Mouse (Mus musculus): ENCODE results near the gene Fam155a. TPM values are rescaled to one million over a fixed set of nuclear protein-coding genes. Genes with fewer than 3 reads are reported as not detected.

The Fam155a gene
- polyA plus RNA-seq, 1 experiment = not detected

DNA sequence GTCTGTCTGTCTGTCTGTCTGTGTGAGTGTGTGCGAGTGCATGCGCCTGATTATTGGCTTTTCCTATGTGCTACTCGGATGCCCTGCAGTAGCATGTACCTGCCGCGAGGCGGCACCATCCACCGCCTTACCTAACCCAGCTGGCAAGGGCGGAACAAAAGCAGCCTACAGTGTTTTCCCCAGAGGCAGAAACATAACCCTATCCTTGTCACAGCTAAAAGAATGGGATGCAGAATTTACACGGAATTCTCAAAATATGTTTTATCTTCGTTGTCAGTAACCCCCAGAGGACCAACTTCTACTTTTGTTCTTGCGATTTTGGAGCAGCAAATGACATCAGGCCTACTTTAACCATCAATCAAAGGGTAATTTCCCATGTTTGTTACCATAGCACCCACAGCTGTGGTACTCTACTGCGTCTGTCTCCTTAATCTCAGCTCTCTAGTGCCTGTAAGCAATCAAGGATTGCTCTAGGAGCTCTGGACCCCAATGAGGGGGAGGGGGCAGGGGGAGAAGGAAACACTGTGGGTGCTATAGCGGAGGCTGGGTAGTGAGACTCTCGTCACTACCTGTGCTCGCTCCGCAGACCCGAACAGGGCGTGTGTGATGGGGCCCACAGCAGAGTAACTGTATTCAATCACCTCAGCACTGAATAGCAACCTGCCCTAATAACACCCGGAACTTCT, 543.0 kb downstream of the Fam155a start:
- no peak for TF ChIP-seq GATA1 (IDR thresholded peaks at IDR 0.05; ENCODE audit: low read length)

DNA sequence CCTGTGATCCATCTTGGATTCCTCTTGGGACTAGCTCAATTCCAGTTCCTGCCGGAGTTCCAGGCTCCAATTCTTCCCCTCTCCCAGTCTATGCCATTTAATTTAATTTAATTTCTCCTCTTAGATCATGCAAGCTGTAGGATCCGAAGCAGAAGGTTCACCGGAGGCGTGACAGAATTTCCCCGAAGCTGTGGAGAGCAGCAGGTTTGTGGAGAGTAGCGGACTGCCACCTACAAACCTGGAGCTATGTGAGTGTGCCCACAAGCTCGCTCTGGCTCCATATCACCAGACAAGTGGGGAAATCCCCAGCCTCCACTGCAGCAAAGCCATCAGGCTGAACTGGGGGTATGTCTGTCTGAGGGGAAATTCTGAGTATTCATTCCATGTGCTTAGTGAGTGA, 544.2 kb downstream of the Fam155a start:
- TF ChIP-seq GATA1 (IDR thresholded peaks at IDR 0.05; ENCODE audit: low read length) = no peak

DNA sequence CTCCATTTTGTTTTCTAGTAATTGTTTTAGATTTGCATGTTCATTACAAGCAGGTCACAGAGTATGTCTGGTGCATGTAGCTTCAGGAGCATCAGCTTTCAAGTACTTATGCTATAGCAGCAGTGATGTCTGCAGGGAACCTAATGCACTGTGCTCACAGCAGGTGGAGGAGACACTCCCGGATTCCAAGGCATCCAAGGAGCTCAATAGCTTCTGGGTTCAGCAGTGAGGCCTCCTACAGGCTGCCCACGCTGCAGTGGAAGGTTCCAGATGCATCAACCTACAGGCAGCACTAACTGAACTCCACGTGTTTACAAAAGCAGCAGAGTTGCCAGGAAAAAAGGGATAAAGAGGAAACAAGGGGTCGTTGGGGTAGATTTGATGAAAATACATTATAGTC, 559.2 kb downstream of the Fam155a start:
- no peak for TF ChIP-seq GATA1 (IDR thresholded peaks at IDR 0.05; ENCODE audit: low read length)

DNA sequence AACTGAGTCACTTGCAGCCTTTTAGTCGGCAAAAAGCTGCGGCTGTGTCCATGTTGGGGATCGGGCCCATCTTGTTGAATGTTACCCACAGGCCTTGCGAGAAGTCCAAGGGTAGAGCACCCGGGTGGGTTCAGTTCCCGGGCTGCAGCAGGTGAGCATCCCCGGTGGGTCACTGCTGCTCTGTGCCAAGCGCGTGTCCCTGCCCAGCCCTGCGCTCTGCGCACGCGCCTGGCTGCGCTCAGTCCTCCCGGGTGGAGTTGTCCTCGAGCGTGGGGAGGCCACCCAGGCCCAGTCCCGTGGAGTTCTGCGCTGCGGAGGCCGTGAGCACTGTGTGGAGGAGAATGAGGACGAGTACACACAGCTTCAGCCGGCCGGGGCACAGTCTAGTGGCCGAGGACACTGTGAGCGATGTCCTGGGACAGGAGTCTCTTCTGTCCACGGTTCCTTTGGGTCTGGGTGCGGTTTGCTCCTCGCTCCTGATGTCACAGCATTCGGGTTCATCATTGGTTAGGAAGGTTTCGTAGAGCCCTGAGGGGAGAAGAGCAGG, 563.4 kb downstream of the Fam155a start:
- TF ChIP-seq GATA1 (IDR thresholded peaks at IDR 0.05; ENCODE audit: low read length) = no peak

DNA sequence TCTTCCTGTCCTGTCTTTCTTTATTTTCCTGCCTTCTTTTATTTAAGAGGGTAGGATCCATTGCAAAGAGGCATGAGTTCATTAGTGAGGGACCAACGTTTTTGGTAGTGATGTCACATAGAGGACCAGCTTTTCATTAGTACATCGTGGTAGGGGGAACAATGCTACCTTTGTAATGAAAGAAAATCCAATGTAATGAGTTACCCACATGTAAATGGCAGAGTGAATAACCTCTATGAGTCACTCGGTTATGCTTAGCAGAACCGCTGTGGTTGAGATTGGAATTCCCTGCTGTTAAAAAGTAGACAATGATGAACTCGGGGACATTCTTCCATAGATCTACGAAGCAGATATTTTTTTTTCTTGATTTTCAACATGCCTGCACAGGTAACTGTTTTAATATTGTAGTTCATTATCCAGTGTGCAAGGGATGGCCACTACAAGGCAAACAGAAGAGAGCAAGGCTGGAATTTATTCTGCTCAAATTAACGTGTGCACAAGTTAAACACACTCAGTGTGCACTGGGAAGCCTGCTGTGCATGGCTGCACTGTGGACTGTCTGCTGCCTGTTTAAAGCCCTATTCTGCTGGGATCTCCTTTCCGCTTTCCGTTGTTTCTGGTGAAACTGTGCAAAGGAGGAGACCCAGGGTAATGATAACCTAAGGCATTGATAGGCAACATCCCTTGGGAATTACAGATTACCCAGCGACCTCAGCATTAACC, 566.5 kb downstream of the Fam155a start:
- TF ChIP-seq GATA1 (IDR thresholded peaks at IDR 0.05; ENCODE audit: low read length) = no peak

DNA sequence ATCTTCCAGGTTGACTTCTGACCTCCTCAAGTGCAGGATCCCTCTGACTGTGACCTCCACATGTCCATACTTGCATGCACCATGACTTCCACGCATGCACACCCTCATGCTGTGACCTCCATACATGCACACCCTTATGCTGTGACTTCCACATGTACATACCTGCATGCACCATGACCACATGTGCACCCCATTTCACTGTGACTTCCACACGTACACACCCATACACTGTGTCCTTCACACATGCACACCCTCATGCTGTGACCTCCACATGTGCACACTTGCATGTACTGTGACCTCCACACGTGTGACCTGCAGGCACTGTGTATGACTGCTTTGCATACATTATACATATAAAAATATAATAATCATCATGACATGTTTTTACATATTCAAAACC, 570.9 kb downstream of the Fam155a start:
- no peak for TF ChIP-seq GATA1 (IDR thresholded peaks at IDR 0.05; ENCODE audit: low read length)

DNA sequence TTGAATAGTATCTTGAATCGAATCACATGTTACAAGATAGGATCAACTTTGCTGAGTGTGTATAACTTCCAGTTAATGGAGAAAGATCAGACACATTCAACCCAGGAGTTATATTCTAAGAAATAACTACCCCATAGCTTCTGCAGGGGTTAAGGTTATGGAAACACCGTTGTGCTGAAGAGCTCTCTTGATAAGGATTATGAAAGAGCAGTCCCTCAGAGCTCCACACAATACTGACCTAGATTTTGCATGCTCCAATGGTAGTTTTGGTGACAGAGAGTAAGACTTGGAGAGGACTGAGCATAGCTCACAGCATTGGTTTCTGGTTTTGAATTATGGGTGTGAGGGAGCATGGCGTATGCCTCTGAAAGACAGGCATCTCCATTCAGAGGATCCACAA, 579.3 kb downstream of the Fam155a start:
- TF ChIP-seq GATA1 (IDR thresholded peaks at IDR 0.05; ENCODE audit: low read length) = no peak

DNA sequence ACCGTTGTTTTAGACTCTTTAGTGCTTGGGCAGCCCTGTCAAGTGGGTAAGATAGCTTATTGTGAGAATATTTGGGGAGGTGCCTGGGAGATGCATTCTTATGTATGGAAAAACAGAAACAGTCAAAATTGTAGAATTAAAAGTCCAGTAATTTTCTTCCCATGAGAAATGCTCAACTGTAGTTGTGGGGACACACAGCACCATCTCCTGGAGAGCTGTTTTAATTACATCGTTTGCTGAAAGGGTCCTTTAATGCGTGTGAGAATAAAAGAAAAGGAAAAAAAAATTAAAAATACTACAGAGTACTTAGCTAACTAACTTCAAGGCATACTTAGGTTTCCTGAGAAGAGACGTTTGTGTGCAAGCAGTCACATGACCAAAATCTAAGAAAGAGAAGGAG, 582.3 kb downstream of the Fam155a start:
- no peak for TF ChIP-seq GATA1 (IDR thresholded peaks at IDR 0.05; ENCODE audit: low read length)

DNA sequence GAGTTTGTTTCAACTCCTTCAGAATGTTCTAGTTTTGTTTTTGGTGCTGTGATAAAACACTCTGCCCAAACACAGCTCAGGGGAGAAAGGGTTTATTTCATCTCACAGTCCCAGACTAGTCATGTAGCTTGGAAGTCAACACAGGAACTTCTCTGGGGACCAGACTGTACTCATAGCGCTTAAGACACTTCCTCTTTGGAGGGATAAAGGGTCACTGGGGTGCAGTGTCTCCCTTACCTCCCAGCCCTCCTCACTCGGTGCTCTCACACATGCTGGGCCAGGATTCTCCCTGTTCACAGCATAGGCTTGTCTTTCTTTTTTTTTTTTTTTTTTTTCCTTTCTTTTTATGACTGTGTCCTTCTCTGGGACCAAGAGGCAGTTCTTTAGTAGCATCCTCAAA, 585.8 kb downstream of the Fam155a start:
- no peak for TF ChIP-seq GATA1 (IDR thresholded peaks at IDR 0.05; ENCODE audit: low read length)

DNA sequence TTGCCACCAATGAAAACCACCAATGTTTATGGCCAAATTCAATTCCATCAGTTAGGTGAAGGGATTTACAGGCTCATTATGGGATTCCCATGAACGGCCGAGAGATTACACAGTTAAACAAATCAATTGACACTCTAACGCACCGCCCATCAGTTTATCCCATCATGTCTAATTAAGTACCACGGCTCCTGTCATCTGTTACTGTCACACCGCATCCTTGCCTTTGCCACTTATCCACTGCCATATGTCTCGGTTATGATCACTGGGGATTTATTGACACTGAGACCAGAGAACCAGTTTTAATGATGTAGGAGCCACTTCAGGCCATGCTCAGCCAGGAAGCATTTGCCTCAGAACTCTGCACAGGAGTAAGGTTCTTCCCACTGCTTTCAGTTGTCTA, 588.5 kb downstream of the Fam155a start:
- no peak for TF ChIP-seq GATA1 (IDR thresholded peaks at IDR 0.05; ENCODE audit: low read length)

DNA sequence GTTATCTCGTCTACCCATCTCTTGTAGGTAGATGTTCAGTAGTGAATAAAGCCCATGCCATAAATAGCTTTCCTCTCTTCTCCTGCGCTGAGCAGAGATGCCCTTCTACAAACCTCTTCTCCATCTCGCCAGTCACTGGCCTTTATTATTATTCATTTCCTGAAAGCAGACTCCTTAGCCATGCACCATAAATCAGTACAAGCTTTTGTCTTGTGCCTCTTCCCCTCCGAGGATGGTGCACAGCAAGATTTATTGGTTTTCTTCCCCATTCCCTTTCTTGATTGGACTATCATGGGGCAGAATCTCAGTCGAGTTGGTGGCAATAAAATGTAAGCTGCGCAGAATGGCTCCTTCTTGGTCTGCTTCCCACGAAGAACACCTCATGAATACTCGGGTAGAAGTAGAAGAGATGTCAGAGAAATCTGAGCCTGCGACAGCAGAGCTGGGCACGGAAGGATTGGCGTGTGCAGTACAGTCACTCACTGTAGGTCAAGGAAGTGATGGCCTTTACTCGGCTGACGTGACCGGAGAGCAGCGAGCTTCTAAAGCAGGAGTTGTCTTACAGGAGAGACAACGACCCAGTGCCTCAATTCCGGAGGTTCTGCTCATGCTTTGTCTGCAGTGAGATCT, 590.2 kb downstream of the Fam155a start:
- no peak for TF ChIP-seq GATA1 (IDR thresholded peaks at IDR 0.05; ENCODE audit: low read length)

DNA sequence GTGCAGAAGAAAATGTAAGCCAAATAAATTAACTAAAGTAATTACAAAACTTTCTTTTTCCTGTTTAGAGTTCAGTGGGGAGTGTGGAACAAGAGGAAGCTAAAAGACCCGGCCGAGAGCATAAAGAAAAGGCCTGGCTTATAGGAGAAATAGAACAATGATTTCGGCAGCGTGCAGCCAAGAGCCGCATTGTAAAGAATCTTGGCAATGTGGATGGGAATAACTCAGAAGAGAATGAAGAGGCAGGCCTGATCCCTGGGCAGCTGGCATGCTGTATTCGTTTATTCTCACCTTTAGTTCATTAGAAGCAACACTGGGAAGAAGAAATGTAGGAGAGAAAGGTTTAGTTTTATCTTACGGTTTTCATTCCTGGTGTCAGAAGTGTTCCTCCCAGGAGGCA, 594.0 kb downstream of the Fam155a start:
- TF ChIP-seq GATA1 (IDR thresholded peaks at IDR 0.05; ENCODE audit: low read length) = no peak

DNA sequence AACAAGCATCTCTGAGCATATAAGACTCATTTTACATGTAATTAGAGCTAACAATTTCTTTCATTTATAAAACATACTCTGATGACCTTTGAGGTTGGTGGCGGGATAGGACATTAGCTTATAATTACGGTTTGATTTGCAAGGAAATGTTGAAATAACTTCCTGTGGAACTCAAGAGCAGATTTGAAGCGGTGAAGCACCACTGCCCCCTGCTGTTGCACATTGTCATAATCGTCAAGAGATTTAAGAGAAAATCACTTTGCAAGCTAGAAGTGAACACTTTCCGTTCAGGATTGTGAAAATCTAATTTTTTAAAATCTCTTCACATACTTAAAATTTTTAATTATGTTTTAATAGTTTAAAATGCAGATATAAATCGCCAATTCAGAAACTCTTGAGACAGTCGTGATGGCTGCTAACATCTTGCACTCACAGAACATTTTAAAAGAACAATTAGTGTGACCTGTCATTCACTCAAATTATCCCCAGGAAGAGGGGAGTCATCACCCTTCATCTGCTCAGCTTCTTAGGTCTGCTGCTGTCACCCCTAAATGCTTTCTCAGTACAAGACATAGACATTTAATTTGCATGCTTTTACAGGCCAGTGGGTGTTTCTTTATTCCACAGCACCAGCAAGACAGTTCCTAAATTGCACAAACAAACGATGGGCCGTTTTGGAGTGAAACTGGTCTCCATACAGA, 595.9 kb downstream of the Fam155a start:
- no peak for TF ChIP-seq GATA1 (IDR thresholded peaks at IDR 0.05; ENCODE audit: low read length)

DNA sequence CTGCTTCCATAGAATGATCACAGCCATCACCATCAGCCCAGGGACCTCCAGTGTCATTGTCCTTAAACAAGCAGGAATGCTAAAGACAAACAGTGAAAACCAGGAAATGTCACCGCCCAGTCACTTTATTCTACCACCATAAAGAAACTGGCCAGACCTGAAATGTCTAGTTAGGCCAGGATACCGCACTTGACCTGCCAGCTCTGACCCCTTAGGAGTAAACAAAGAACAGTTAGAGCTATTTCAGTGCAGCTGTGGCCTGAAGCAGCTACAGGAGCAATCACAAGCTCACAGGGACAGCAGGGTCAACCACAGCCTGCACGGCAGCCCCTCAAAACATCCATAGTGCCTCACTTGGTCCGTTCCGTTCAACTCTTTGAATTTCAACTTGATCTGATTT, 599.1 kb downstream of the Fam155a start:
- no peak for TF ChIP-seq GATA1 (IDR thresholded peaks at IDR 0.05; ENCODE audit: low read length)

DNA sequence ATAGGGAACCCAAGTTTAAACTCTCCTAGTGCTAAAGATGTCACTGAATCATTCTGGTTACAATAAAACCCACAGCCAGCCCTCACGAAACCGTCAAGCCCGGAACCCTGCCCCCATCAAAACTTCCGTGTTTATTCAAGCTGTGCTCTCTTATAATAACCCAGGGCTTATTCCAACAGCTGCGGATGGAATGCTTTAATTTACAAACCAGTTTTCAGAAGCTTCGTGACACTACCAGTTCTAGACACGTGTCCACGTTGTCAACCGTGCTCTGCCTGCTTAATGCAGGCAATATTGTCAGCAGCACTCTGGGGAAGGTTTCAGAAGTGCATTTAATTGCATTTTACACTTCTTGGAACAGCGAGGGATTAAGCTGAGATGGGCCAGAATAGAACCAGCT, 603.0 kb downstream of the Fam155a start:
- TF ChIP-seq GATA1 (IDR thresholded peaks at IDR 0.05; ENCODE audit: low read length) = no peak

DNA sequence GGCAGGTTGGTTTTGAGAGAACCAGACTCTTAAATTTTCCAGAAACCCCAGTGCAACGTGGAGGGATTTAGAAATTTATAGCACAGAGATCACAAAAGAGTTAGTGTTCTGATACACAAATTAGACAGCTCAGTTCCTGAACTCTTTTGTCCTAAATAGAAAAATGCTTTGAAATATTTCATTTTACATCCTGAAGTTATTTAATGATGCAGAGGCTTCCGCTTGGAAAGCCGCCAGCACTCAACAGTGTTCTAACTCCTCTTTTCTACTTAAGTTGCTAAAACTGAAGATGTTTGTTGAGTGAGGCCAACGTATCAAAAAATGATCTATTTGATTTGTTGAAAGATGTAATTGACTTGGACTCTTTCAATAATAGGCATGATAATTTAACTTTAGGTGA, 609.4 kb downstream of the Fam155a start:
- no peak for TF ChIP-seq GATA1 (IDR thresholded peaks at IDR 0.05; ENCODE audit: low read length)

Measured in G1E-ER4 (cell line).